Mouse (Mus musculus): ENCODE data around the gene Srrt.

Gene Srrt

GRCm38 (mm10) chr5:137263897-137264720 is 43.4 kb downstream of the Srrt start:
- no peak for DNase-seq
